Mouse (Mus musculus): ENCODE data around the gene Agbl5. TPM values are rescaled to one million over a fixed set of nuclear protein-coding genes. Genes with fewer than 3 reads are reported as not detected.

Agbl5 gene
- total and polyA plus RNA-seq, 2 experiments from 2014 or later = 4.2 to 28.2 TPM

DNA sequence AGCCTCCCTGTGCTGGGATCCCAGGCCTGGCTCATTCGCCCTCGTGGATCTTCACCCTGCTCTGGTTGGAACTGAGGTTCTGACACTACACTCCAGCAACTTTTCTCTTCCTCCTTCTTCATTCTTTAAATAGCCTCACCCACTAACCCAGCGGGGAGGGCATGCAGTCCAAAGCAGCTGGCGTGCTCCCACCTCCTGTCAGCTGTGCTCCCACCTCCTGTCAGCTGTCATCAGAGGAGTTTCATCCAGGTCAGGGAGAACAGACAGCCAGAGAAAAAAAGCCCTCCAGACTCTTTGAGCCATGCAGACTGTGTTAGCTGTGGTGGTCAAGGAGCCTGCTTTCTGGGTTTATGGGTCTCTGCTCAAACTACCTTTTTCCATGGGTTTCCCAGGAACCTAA lies 42.9 kb downstream of the Agbl5 start:
- H3K9me3 ChIP-seq (replicated peaks; ENCODE audit: control insufficient read depth, low read length) = no peaks in the 10 kb centered on the region
- ATAC-seq (ENCODE audit: insufficient read depth, low read depth) (no peak), DNase-seq (ENCODE audit: low spot score) (no peak)
- 46% methylated on average over 4 of the region's 4 CpGs for WGBS
- H3K4me2 ChIP-seq (ENCODE audit: low read depth, low read length) = no peak overlapping the region
- TF ChIP-seq CTCF (IDR thresholded peaks at IDR 0.05; ENCODE audit: low read depth) (no peak), EP300 (IDR thresholded peaks at IDR 0.05; ENCODE audit: low read depth) (no peak)
- no peak overlapping the region for H3K9ac ChIP-seq (replicated peaks; ENCODE audit: low read depth, low read length)
- H3K27ac ChIP-seq (ENCODE audit: low read depth) = no peak overlapping the region
- no peaks in the 10 kb centered on the region; the same call in 1 of the 2 replicates for H3K4me1 ChIP-seq (ENCODE audit: control insufficient read depth, insufficient read depth)
- no peak overlapping the region for H3K4me3 ChIP-seq (ENCODE audit: low read depth, low read length)
- H3K36me3 ChIP-seq (replicated peaks; ENCODE audit: control insufficient read depth, insufficient read depth, low read length) = no peaks in the 10 kb centered on the region
- H3K27me3 ChIP-seq (ENCODE audit: control insufficient read depth, insufficient read depth, low read length) = no peaks in the 10 kb centered on the region

DNA sequence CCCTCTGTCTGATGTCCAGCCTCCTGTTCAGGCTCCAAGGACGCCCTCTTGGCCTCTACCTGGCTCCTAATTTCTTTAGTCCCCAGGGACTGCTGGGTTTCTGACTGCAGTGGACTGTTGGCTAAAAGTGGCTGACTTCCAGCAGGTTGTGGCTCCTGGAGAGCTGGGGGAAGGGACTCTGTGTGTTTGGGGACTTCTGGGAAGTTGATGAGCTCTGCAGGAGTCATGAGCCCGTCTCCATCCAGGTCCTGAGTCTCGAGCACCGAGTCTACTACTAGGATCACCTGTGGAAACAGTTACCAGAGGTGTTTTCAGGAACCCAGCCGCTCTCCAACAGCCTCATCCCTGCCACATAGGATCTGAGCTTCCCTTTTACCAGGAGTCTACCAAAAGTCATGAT lies 45.2 kb downstream of the Agbl5 start:
- no peak overlapping the region for H3K4me2 ChIP-seq (ENCODE audit: low read depth, low read length)
- no peak overlapping the region for H3K9ac ChIP-seq (replicated peaks; ENCODE audit: low read depth, low read length)
- H3K27me3 ChIP-seq (ENCODE audit: control insufficient read depth, insufficient read depth, low read length) = no peaks in the 10 kb centered on the region
- H3K27ac ChIP-seq (ENCODE audit: low read depth) = no peak overlapping the region
- H3K9me3 ChIP-seq (replicated peaks; ENCODE audit: control insufficient read depth, low read length) = no peaks in the 10 kb centered on the region
- ATAC-seq (ENCODE audit: insufficient read depth, low read depth) (no peak), DNase-seq (ENCODE audit: low spot score) (no peak)
- TF ChIP-seq EP300 (IDR thresholded peaks at IDR 0.05; ENCODE audit: low read depth) = no peak
- H3K36me3 ChIP-seq (replicated peaks; ENCODE audit: control insufficient read depth, insufficient read depth, low read length) = no peaks in the 10 kb centered on the region
- no peak overlapping the region for H3K4me3 ChIP-seq (ENCODE audit: low read depth, low read length)
- H3K4me1 ChIP-seq (ENCODE audit: control insufficient read depth, insufficient read depth) = no peaks in the 10 kb centered on the region
- 73% methylated on average over 5 of the region's 5 CpGs for WGBS

GRCm38 (mm10) chr5:30934725-30935461 lies 46.4 kb downstream of the Agbl5 start:
- no peak overlapping the region for H3K27ac ChIP-seq (ENCODE audit: low read depth)
- H3K4me1 ChIP-seq (ENCODE audit: control insufficient read depth, insufficient read depth) = no peaks in the 10 kb centered on the region
- no peak overlapping the region for H3K9ac ChIP-seq (replicated peaks; ENCODE audit: low read depth, low read length)
- H3K4me3 ChIP-seq (ENCODE audit: low read depth, low read length) = no peak overlapping the region
- no peak for ATAC-seq (ENCODE audit: insufficient read depth, low read depth)
- no peaks in the 10 kb centered on the region for H3K9me3 ChIP-seq (replicated peaks; ENCODE audit: control insufficient read depth, low read length)
- TF ChIP-seq CTCF (IDR thresholded peaks at IDR 0.05; ENCODE audit: low read depth) (0 out of 2 replicates have a peak, but pooled peaks have one; percentile 2), EP300 (IDR thresholded peaks at IDR 0.05; ENCODE audit: low read depth) (no peak)
- DNase-seq (ENCODE audit: low spot score) = no peak
- H3K27me3 ChIP-seq (ENCODE audit: control insufficient read depth, insufficient read depth, low read length) = no peaks in the 10 kb centered on the region
- 88% methylated on average over 5 of the region's 5 CpGs for WGBS
- H3K4me2 ChIP-seq (ENCODE audit: low read depth, low read length) = no peak overlapping the region
- no peaks in the 10 kb centered on the region for H3K36me3 ChIP-seq (replicated peaks; ENCODE audit: control insufficient read depth, insufficient read depth, low read length)

- TF ChIP-seq CTCF (IDR thresholded peaks at IDR 0.05; ENCODE audit: low read depth) (peak; percentile 30; the same call in 1 of the 2 replicates), EP300 (IDR thresholded peaks at IDR 0.05; ENCODE audit: low read depth) (no peak)
- WGBS = 93% methylated on average over 2 of the region's 2 CpGs
- no peaks in the 10 kb centered on the region for H3K4me1 ChIP-seq (ENCODE audit: control insufficient read depth, insufficient read depth)
- no peak for DNase-seq (ENCODE audit: low spot score)
- no peak overlapping the region for H3K27ac ChIP-seq (ENCODE audit: low read depth)
- H3K9ac ChIP-seq (replicated peaks; ENCODE audit: low read depth, low read length) = no peak overlapping the region
- H3K27me3 ChIP-seq (ENCODE audit: control insufficient read depth, insufficient read depth, low read length) = no peaks in the 10 kb centered on the region
- H3K9me3 ChIP-seq (replicated peaks; ENCODE audit: control insufficient read depth, low read length) = no peaks in the 10 kb centered on the region
- H3K36me3 ChIP-seq (replicated peaks; ENCODE audit: control insufficient read depth, insufficient read depth, low read length) = no peaks in the 10 kb centered on the region
- H3K4me2 ChIP-seq (ENCODE audit: low read depth, low read length) = no peak overlapping the region
- ATAC-seq (ENCODE audit: insufficient read depth, low read depth) = no peak
- no peak overlapping the region for H3K4me3 ChIP-seq (ENCODE audit: low read depth, low read length)
Measured at GRCm38 (mm10) chr5:30943004-30943403, 54.5 kb downstream of the Agbl5 start.

DNA sequence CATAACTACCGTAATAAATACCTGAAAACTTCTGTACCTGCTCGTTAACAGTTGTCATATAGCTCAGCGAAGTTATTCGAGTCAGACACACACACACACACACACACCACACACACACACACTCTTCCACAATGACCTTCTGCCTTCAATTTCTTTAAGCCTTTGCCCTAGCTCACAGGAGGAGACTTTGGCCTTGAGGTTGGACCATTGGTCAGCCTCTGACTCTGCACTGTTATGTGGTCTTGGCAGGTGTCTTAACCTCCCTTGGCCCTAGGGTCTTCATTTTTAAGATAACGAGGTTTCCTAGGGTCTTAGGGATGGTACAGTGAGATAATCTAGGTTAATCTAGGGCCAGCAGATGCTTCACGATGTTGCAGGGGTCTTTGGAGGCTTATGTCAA lies 55.9 kb downstream of the Agbl5 start:
- Histone ChIP-seq H3K4me1 (ENCODE audit: control insufficient read depth, insufficient read depth) (no peaks in the 10 kb centered on the region), H3K36me3 (replicated peaks; ENCODE audit: control insufficient read depth, insufficient read depth, low read length) (no peaks in the 10 kb centered on the region), H3K27ac (ENCODE audit: low read depth) (no peak overlapping the region), H3K27me3 (ENCODE audit: control insufficient read depth, insufficient read depth, low read length) (no peaks in the 10 kb centered on the region), H3K4me3 (ENCODE audit: low read depth, low read length) (no peak overlapping the region), H3K4me2 (ENCODE audit: low read depth, low read length) (no peak overlapping the region), H3K9ac (replicated peaks; ENCODE audit: low read depth, low read length) (no peak overlapping the region), H3K9me3 (replicated peaks; ENCODE audit: control insufficient read depth, low read length) (no peaks in the 10 kb centered on the region)
- no peak for DNase-seq (ENCODE audit: low spot score)
- TF ChIP-seq EP300 (IDR thresholded peaks at IDR 0.05; ENCODE audit: low read depth) = no peak
- no peak for TF ChIP-seq CTCF (IDR thresholded peaks at IDR 0.05; ENCODE audit: low read depth)
- 87% methylated on average over 6 of the region's 6 CpGs for WGBS
- no peak for ATAC-seq (ENCODE audit: insufficient read depth, low read depth)
